Mouse (Mus musculus) liver, adult (tissue): ENCODE data around the gene Cox6b1.

ENCODE experiments used
- GATA4 ChIP-seq: IDR thresholded peaks from 2 replicates; pipeline ENCODE4 v1.6.1; 2014; ENCODE audit warnings: mild to moderate bottlenecking, low read length; ENCODE audit not compliant: insufficient replicate concordance

Gene Cox6b1

DNA sequence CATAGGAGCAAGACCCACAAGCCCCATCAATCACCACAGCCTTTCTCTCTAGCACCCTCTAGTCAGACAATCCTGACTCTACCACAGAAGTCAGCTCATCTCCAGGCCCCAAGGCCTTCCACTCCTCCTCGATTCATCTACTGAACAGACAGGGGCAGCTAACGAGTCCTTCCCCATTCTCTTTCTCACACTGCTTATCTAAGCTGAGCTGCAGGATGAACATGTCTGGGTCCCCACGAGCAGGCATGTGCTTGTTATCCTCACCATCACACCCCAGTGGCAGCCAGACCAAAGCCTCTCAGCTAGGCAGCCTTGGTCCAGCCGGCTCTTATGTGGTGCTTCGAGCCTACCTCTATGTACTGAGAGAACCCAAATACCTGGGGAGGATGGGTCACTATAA lies 53.6 kb downstream of the Cox6b1 start:
- TF ChIP-seq GATA4, result no peak

DNA sequence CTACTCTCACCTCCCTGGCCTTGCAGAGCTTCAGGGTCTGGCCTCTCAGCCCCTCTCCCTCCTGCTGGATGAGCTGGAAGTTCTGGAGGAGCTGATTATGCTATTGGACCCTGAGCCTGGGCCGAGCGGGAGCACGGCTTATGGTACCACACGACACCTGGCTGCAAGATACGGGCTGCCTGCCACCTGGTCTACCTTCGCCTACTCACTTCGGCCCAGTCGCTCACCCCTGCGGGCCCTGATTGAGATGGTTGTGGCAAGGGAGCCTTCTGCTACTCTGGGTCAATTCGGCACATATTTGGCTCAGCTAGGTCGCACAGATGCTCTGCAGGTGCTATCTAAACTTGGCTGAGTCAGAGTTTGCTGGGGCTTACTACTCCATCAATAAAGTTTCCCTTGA lies 58.4 kb downstream of the Cox6b1 start:
- no peak for TF ChIP-seq GATA4
